Mouse (Mus musculus) WW6 (cell line): ENCODE data around the gene Celf2.
A peak's percentile ranks its signal among the peaks of the same experiment; 100 is the strongest.

ENCODE experiments used
- DNase-seq: peaks from one replicate; pipeline ENCODE4 v3.0.0-alpha.2; 2013; ENCODE audit warnings: low read depth, low spot score

Celf2 gene

GRCm38 (mm10) chr2:6872131-6872893 lies 637.1 kb downstream of the Celf2 start:
- peak; percentile 24 for DNase-seq

DNA sequence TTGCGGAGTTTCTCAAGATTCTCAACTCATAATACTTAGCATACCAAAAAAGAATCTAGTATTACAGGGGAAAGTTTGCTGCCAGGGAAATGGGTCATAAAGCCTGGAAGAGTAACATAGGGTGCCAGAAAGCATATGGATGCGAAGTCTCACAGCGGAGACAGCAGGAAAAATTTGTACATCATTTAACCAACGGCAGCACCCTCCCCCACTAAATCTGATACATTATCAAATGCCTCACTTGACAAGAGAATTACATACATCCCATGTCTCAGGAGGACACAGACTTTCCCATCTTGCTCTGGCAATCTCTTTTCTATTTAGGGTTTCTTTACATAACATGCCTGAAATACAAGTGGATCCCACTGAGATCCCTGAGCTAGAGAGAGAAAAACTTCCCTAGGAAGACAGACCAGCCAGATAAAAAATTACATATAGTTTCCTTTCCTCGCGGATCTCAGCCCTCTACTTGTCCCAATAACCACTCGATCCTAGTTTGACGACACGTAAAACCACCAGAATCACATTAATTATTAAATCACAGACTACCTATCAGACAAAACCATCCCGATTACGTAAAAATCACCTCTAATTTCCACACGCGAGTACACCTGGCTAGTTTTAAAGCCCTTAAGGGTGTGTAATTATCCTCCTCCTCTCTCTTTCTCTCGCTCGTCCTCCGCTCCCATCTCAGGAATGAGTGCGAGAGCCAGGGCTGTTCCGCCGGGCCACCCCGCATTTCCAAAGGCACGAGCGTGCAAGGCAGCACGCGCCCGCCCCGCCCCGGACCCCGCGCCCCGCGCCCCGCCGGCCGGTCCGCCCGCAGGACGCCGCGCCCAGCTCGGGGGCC lies 637.9 kb downstream of the Celf2 start:
- peak; percentile 9 for DNase-seq

GRCm38 (mm10) chr2:6869956-6870710 lies 639.2 kb downstream of the Celf2 start:
- no peak for DNase-seq

- no peak for DNase-seq
Measured at GRCm38 (mm10) chr2:6867297-6867696, 642.1 kb downstream of the Celf2 start.

DNA sequence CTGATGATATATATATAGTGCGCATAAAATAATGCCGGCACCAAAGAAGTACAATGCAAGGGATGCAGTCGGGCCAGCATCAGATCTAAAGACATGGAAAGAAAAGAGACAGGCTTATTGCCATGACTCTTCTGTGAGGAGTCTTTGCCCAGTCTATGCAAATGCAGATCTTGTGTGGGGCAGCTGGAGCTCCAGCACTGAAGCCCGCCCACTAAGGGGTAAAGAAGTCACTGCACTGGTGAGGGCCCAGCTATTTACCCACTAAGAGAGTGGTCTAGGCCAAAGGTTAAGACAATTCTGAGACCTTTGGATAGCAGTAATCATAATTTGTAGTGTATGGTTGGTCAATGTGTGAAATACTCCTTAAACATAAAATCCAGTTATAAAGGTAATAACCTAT lies 643.6 kb downstream of the Celf2 start:
- DNase-seq: no peak

DNA sequence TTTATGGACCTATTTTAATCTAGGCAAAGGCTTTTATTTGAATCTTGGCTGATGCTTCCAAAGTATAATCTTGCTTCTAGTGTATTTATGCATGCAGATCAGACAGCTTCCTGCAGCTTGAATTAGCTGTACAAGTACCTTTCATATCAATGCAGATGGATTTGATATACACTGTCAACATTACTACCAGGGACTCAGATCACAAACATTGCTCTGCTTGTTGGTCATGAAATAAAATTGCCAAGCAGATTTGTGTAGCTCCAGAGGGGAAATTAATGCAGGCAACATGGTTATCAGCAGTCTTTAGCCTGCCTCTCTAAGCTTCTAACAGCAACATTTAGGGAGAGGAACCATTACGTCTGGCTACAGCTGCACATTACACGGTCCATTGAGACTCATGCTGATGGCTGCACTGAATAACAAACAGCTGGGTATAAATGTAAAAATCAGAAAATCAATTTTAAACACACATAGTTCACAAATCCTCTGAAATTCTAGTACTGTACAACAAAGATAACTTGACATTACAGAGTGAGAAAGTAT lies 659.2 kb downstream of the Celf2 start:
- DNase-seq: no peak

DNA sequence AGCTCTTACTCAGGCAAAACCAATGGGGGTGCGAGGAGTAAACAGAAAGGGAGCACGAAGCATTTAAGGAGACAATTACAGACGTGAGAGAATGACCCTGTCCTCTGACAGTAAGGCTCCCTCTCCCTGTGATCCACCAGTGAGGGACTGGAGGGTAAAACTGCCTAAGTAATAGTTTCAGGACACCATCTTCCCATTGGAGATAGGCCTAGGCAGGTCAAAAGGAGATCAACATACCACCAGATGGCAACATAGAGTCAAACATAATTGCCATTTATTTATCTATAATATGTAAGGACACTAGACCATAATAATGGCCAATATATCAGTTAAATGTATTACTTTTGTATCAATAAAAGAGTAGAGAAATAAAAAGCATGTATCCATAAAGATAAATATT lies 660.0 kb downstream of the Celf2 start:
- no peak for DNase-seq

DNA sequence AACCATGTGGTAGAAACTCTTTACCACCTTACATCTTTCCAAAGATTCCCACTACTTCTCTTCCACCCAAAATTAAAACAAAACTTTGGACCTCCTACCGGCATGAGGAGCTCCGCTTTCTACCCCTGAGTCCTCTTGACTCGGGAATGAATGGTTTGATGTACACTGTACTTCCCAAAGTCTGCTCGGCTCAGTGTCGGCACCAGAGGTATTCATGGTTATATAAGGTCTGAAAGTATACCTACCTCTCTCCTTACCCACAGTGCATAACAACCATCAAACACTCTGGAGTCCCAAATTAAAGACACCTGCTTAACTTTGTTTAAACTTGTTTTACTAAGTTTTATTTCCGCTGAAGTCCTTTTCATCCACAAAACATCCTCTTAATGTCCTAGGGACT lies 679.3 kb downstream of the Celf2 start:
- no peak for DNase-seq

GRCm38 (mm10) chr2:6827583-6827982 lies 681.8 kb downstream of the Celf2 start:
- DNase-seq: no peak

GRCm38 (mm10) chr2:6823021-6823420 lies 686.3 kb downstream of the Celf2 start:
- no peak for DNase-seq

GRCm38 (mm10) chr2:6821593-6821992 lies 687.8 kb downstream of the Celf2 start:
- DNase-seq: no peak

DNA sequence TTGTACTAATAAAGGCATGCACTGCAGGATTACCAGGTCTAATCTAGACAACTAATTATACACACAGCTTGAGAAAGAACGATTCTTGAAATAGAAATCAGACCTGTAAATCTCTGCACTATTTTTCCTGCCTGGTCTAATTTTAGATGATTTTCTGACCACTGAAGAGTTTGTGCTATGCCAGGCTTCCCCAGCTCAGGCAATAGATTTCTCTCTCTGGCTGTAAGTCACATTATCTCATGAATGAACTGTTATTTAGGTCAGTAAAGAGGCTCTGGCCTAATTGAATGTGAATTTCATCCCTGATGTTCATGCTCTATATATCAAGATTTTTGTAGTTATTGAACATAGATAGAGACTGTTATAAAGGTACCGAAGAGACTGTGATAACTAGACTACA lies 694.1 kb downstream of the Celf2 start:
- DNase-seq: no peak

DNA sequence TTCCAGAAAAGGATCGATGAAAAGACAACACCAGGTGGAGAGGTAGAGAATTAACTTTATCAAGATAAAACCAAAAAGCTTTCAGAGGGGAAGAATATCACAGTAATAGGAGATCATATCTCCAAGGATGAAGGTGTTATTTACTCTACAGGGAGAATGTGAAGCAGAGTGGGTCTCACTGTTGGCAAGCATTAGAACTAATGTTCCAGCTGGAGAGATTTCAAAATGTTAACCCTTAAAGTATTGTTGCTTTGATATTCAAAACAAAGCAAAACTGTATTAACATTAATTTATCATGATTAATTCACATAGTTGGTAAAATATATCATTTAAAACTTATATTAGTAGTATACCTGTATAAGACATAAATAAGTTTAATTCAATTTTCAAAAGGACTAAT lies 700.6 kb downstream of the Celf2 start:
- no peak for DNase-seq

- no peak for DNase-seq
Measured at GRCm38 (mm10) chr2:6796754-6797153, 712.6 kb downstream of the Celf2 start.

- DNase-seq: no peak
Measured at GRCm38 (mm10) chr2:6795995-6796588, 713.3 kb downstream of the Celf2 start.

- no peak for DNase-seq
Measured at GRCm38 (mm10) chr2:6794858-6795257, 714.5 kb downstream of the Celf2 start.

- DNase-seq: no peak
Measured at GRCm38 (mm10) chr2:6790876-6791275, 718.5 kb downstream of the Celf2 start.

DNA sequence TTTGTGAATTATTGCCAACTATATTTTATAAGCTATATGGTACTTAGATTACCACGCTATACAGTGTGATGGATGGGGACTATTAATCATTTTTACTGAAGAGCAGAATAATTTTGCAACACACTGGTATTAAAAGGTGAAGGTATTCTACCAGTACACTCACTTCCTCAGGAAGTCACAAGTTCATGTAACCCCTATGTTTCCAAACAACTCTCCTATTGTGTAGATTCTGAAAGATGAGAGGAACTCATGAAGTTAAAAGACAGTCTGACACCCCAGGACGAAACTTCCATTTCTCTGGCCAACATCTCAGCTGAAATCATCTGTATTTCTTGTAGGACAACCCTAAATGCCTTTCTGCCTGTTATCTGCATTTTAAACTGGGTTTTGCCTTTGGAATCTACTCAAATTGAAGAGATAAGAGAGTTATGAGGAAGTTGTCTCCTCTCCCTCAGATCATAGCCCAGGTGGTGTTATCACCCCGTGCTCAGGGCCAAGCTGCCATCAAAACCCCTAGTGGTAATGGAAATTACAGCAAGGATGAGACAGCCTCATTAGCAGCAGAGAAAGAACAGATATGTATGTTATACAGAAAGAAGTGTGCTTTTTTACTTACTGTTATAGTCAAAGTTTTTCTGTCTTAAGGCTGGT lies 722.7 kb downstream of the Celf2 start:
- no peak for DNase-seq

DNA sequence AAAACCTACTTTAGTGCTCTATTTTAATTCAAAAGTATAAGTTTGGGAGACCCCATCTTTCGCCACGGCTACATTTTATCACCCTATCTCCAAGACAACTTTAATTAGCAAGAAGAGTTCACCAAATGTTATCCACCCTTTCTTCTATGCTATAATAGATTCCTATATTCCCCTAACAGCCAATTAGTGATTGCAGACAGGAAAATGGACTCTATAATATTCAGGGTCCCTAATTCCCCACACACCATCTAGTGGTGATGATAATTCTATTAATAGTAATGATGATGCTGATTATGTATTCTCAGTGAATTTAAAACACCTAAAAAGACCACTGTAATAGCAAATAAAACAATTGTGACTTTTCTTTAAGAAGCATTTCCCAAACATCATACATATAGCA lies 739.1 kb downstream of the Celf2 start:
- no peak for DNase-seq

DNA sequence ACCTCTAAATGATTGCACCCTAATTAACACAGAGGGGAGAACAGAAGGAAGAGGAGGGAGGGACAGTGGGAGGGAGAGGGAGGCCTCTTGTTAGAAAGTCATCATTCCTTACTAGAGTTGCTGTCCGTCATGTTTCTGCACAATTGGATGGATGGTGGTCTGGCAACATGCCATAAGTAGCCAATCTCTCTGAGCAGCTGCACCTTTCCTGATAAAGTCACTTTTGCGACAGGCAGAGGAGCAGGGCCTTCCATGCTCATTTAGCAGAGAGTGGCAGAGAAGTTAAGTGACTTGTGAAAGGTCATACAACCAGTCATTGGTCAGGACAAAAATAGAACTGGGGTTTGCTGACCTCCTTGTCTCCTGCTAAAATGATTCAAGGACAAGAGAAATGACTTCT lies 747.0 kb downstream of the Celf2 start:
- DNase-seq: no peak

- no peak for DNase-seq
Measured at GRCm38 (mm10) chr2:6743173-6743572, 766.2 kb downstream of the Celf2 start.
